Mouse (Mus musculus): ENCODE measurements around the gene Bcam.

The Bcam gene

GRCm38 (mm10) chr7:19751070-19751383 is 19.8 kb downstream of the Bcam start:
- DNase-seq = peak; percentile 31

- DNase-seq = peak; percentile 90
Observed at GRCm38 (mm10) chr7:19750217-19751069, 20.4 kb downstream of the Bcam start, which contains the start of gene Nectin2. Nectin2 (minus strand) TSS chr7:19750483.

- DNase-seq = peak; percentile 97
Observed at GRCm38 (mm10) chr7:19749389-19750216, 21.2 kb downstream of the Bcam start.

- DNase-seq = peak; percentile 40
Observed at GRCm38 (mm10) chr7:19748219-19749195, 22.3 kb downstream of the Bcam start.

- DNase-seq = peak; percentile 56
Observed at GRCm38 (mm10) chr7:19747420-19748218, 23.2 kb downstream of the Bcam start.

GRCm38 (mm10) chr7:19746426-19747201 is 24.2 kb downstream of the Bcam start:
- DNase-seq = no peak

GRCm38 (mm10) chr7:19745971-19746370 is 24.8 kb downstream of the Bcam start:
- DNase-seq = no peak

GRCm38 (mm10) chr7:19744590-19745385 is 26.0 kb downstream of the Bcam start:
- DNase-seq = no peak

- no peak for DNase-seq
Observed at GRCm38 (mm10) chr7:19743791-19744190, 27.0 kb downstream of the Bcam start.

- no peak for DNase-seq
Observed at GRCm38 (mm10) chr7:19742468-19742867, 28.3 kb downstream of the Bcam start.

- peak; percentile 32 for DNase-seq
Observed at GRCm38 (mm10) chr7:19741329-19742031, 29.3 kb downstream of the Bcam start.

GRCm38 (mm10) chr7:19740269-19740668 is 30.5 kb downstream of the Bcam start:
- DNase-seq = peak; percentile 37

GRCm38 (mm10) chr7:19738771-19739170 is 32.0 kb downstream of the Bcam start:
- no peak for DNase-seq

GRCm38 (mm10) chr7:19736389-19737057 is 34.3 kb downstream of the Bcam start:
- no peak for DNase-seq

- no peak for DNase-seq
Observed at GRCm38 (mm10) chr7:19734178-19734666, 36.6 kb downstream of the Bcam start.

GRCm38 (mm10) chr7:19726541-19726940 is 44.3 kb downstream of the Bcam start:
- DNase-seq = no peak

- DNase-seq = peak; percentile 61
Observed at GRCm38 (mm10) chr7:19724167-19724566, 46.6 kb downstream of the Bcam start.

- DNase-seq = peak; percentile 69
Observed at GRCm38 (mm10) chr7:19722754-19723195, 48.0 kb downstream of the Bcam start.

GRCm38 (mm10) chr7:19719200-19719599 is 51.6 kb downstream of the Bcam start:
- no peak for DNase-seq
